Mouse (Mus musculus) layer of hippocampus, adult 2 months (tissue): Measurements from ENCODE around the gene Nrgn. TPM values are rescaled to one million over a fixed set of nuclear protein-coding genes. Genes with fewer than 3 reads are reported as not detected.

Source experiments
- DNase-seq, 2 experiments: peaks; one replicate each; pipeline ENCODE4 v3.0.0; 2022; ENCODE audit warnings: low spot score in 2 of 2
- H3K27ac ChIP-seq: fragments of 200-600 bp; 2 replicates; pipeline ENCODE4 v1.8.1; 2022
- H3K4me3 ChIP-seq: fragments of 200-600 bp; 2 replicates; pipeline ENCODE4 v1.8.1; 2022; ENCODE audit warnings: mild to moderate bottlenecking
- CTCF ChIP-seq: fragments of 200-600 bp; conservative IDR thresholded peaks from 2 replicates; pipeline ENCODE4 v1.8.1; 2022; ENCODE audit warnings: antibody characterized with exemption, mild to moderate bottlenecking, moderate library complexity
- long read RNA-seq, 2 experiments: library from polyadenylated mRNA; stranded (forward); transcript quantifications; one replicate each; pipeline ENCODE4 v2.0.0; 2021; ENCODE audit warnings: borderline mapping rate in 2 of 2
- total RNA-seq, 2 experiments: library from RNA; stranded (reverse); gene quantifications; 2 replicates each; pipeline ENCODE4 v1.2.3; 2021

Nrgn gene
- 1,000 to 10,000 TPM; 1,464 to 1,512 TPM for total RNA-seq
- long read RNA-seq, experiment 1, partial matches to known transcripts = 39 of 1,452 reads
- long read RNA-seq, experiment 1, other reads (novel, unspliced or antisense) = 1,413 of 1,452 reads
- long read RNA-seq, experiment 2, partial matches to known transcripts = 40 of 2,126 reads
- long read RNA-seq, experiment 2, other reads (novel, unspliced or antisense) = 2,086 of 2,126 reads

GRCm38 (mm10) chr9:37552536-37553293 lies at the start of gene Nrgn:
Gene Nrgn (minus strand): TSS chr9:37552904.
- peak; percentile 83 to 92 for DNase-seq
- H3K4me3 ChIP-seq = peak within 1 kb of the TSS; percentile 82
- no peak for TF ChIP-seq CTCF
- H3K27ac ChIP-seq = peak within 1 kb of the TSS; percentile 97

GRCm38 (mm10) chr9:37600538-37601205 lies 48.0 kb upstream of the Nrgn start:
- H3K4me3 ChIP-seq = no peak overlapping the region
- no peak for TF ChIP-seq CTCF
- H3K27ac ChIP-seq = no peak overlapping the region
- no peak for DNase-seq

- no peak overlapping the region for H3K27ac ChIP-seq
Measured at GRCm38 (mm10) chr9:37598637-37599036, 45.9 kb upstream of the Nrgn start.

GRCm38 (mm10) chr9:37595570-37595969 lies 42.9 kb upstream of the Nrgn start:
- no peak overlapping the region for H3K4me3 ChIP-seq
- no peak for TF ChIP-seq CTCF
- DNase-seq = no peak
- H3K27ac ChIP-seq = no peak overlapping the region

More at GRCm38 (mm10) chr9:37598637-37599036, 45.9 kb upstream of the Nrgn start:
- H3K4me3 ChIP-seq = no peak overlapping the region
- no peak for TF ChIP-seq CTCF
- no peak for DNase-seq

- no peak for DNase-seq
- no peak for TF ChIP-seq CTCF
- no peak overlapping the region for H3K27ac ChIP-seq
- no peak overlapping the region for H3K4me3 ChIP-seq
Measured at GRCm38 (mm10) chr9:37593690-37594089, 41.0 kb upstream of the Nrgn start.

GRCm38 (mm10) chr9:37592633-37593032 lies 39.9 kb upstream of the Nrgn start:
- DNase-seq = no peak
- Histone ChIP-seq H3K27ac (no peak overlapping the region), H3K4me3 (no peak overlapping the region)
- TF ChIP-seq CTCF = no peak

- no peak overlapping the region for H3K27ac ChIP-seq
- no peak for TF ChIP-seq CTCF
- no peak overlapping the region for H3K4me3 ChIP-seq
- no peak for DNase-seq
Measured at GRCm38 (mm10) chr9:37592025-37592424, 39.3 kb upstream of the Nrgn start.

GRCm38 (mm10) chr9:37590381-37590780 lies 37.7 kb upstream of the Nrgn start:
- TF ChIP-seq CTCF = no peak
- no peak overlapping the region for H3K27ac ChIP-seq
- DNase-seq = no peak
- no peak overlapping the region for H3K4me3 ChIP-seq

- no peak overlapping the region for H3K4me3 ChIP-seq
- H3K27ac ChIP-seq = no peak overlapping the region
- no peak for TF ChIP-seq CTCF
- DNase-seq = no peak
Measured at GRCm38 (mm10) chr9:37586718-37587117, 34.0 kb upstream of the Nrgn start.

- TF ChIP-seq CTCF = no peak
- DNase-seq = no peak
- Histone ChIP-seq H3K4me3 (no peak overlapping the region), H3K27ac (no peak overlapping the region)
Measured at GRCm38 (mm10) chr9:37583594-37583993, 30.9 kb upstream of the Nrgn start.

GRCm38 (mm10) chr9:37576436-37576930 lies 23.8 kb upstream of the Nrgn start:
- peak overlapping the region; percentile 93 for H3K27ac ChIP-seq
- DNase-seq = peak; percentile 37 to 38

GRCm38 (mm10) chr9:37572204-37572876 lies 19.6 kb upstream of the Nrgn start:
- TF ChIP-seq CTCF = no peak
- H3K27ac ChIP-seq = no peak overlapping the region

More at GRCm38 (mm10) chr9:37576436-37576930, 23.8 kb upstream of the Nrgn start:
- H3K4me3 ChIP-seq = peak overlapping the region; percentile 17; the same call in 1 of the 2 replicates
- TF ChIP-seq CTCF = 0 out of 2 replicates have a peak, but pooled peaks have one; percentile 16

GRCm38 (mm10) chr9:37569231-37569835 lies 16.6 kb upstream of the Nrgn start:
- DNase-seq = no peak
- no peak for TF ChIP-seq CTCF
- Histone ChIP-seq H3K27ac (peak overlapping the region; percentile 86), H3K4me3 (no peak overlapping the region)

More at GRCm38 (mm10) chr9:37572204-37572876, 19.6 kb upstream of the Nrgn start:
- no peak for DNase-seq
- no peak overlapping the region for H3K4me3 ChIP-seq
